Mouse (Mus musculus): ENCODE results near the gene Max. TPM values are rescaled to one million over a fixed set of nuclear protein-coding genes. Genes with fewer than 3 reads are reported as not detected.

Gene Max
- polyA plus RNA-seq, 1 experiment = 101 TPM

DNA sequence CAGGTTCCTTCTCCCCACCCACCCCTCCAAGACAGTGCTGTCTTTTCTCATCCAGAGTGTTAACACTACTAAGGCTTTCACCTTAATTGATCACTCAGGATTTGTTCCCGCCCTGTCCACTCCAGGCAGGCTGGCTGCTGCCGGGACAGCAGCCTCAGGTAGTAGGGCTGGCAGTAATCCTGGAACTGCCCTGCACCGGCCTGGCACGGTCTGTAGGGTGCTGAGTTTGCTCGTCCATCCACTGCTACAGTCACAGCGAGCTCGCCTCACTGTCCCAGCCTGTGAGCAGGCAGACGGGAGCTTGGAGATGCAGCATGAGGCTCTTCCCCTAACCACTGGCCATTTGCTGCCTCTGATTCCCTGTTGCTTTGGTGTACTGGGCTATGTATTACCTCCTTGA is 41.0 kb downstream of the Max start:
- peaks cover 12% of the 10 kb centered on the region for H3K4me1 ChIP-seq (ENCODE audit: control insufficient read depth, insufficient read depth, low read length)
- no peak for TF ChIP-seq EP300 (IDR thresholded peaks at IDR 0.05; ENCODE audit: insufficient read depth, low read depth, low read length)
- no peak for TF ChIP-seq POLR2A (IDR thresholded peaks at IDR 0.05; ENCODE audit: insufficient read depth, low read length)
- no peak for TF ChIP-seq CTCF (IDR thresholded peaks at IDR 0.05; ENCODE audit: low read depth, low read length)
- H3K4me3 ChIP-seq (ENCODE audit: low read depth, low read length) = no peak overlapping the region
- no peak overlapping the region for H3K9ac ChIP-seq (ENCODE audit: low read depth, poor library complexity, severe bottlenecking)
- H3K27ac ChIP-seq (ENCODE audit: insufficient read depth, low read length) = peak overlapping the region; percentile 0; the same call in 1 of the 2 replicates
- no peaks in the 10 kb centered on the region for H3K36me3 ChIP-seq (ENCODE audit: control insufficient read depth, insufficient read depth, low read length, poor library complexity, severe bottlenecking)
- H3K9me3 ChIP-seq (replicated peaks; ENCODE audit: control insufficient read depth, insufficient read depth, low read length, poor library complexity, severe bottlenecking) = no peaks in the 10 kb centered on the region
- no peaks in the 10 kb centered on the region for H3K27me3 ChIP-seq (ENCODE audit: control insufficient read depth, insufficient read depth, low read length, poor library complexity, severe bottlenecking)

- no peaks in the 10 kb centered on the region for H3K27me3 ChIP-seq (ENCODE audit: control insufficient read depth, insufficient read depth, low read length, poor library complexity, severe bottlenecking)
- no peak overlapping the region for H3K9ac ChIP-seq (ENCODE audit: low read depth, poor library complexity, severe bottlenecking)
- H3K4me3 ChIP-seq (ENCODE audit: low read depth, low read length) = no peak overlapping the region
- TF ChIP-seq EP300 (IDR thresholded peaks at IDR 0.05; ENCODE audit: insufficient read depth, low read depth, low read length) = no peak
- TF ChIP-seq CTCF (IDR thresholded peaks at IDR 0.05; ENCODE audit: low read depth, low read length) = no peak
- no peak for TF ChIP-seq POLR2A (IDR thresholded peaks at IDR 0.05; ENCODE audit: insufficient read depth, low read length)
- no peaks in the 10 kb centered on the region for H3K9me3 ChIP-seq (replicated peaks; ENCODE audit: control insufficient read depth, insufficient read depth, low read length, poor library complexity, severe bottlenecking)
- peak overlapping the region; percentile 0; the same call in 1 of the 2 replicates for H3K27ac ChIP-seq (ENCODE audit: insufficient read depth, low read length)
- H3K4me1 ChIP-seq (ENCODE audit: control insufficient read depth, insufficient read depth, low read length) = peaks cover 14% of the 10 kb centered on the region
- H3K36me3 ChIP-seq (ENCODE audit: control insufficient read depth, insufficient read depth, low read length, poor library complexity, severe bottlenecking) = no peaks in the 10 kb centered on the region
Observed at GRCm38 (mm10) chr12:76920398-76920797, 41.6 kb downstream of the Max start.

- Histone ChIP-seq H3K9ac (ENCODE audit: low read depth, poor library complexity, severe bottlenecking) (no peak overlapping the region), H3K4me3 (ENCODE audit: low read depth, low read length) (no peak overlapping the region), H3K36me3 (ENCODE audit: control insufficient read depth, insufficient read depth, low read length, poor library complexity, severe bottlenecking) (no peaks in the 10 kb centered on the region), H3K27me3 (ENCODE audit: control insufficient read depth, insufficient read depth, low read length, poor library complexity, severe bottlenecking) (no peaks in the 10 kb centered on the region), H3K9me3 (replicated peaks; ENCODE audit: control insufficient read depth, insufficient read depth, low read length, poor library complexity, severe bottlenecking) (no peaks in the 10 kb centered on the region), H3K27ac (ENCODE audit: insufficient read depth, low read length) (peak overlapping the region; percentile 78), H3K4me1 (ENCODE audit: control insufficient read depth, insufficient read depth, low read length) (peaks cover 21% of the 10 kb centered on the region)
- TF ChIP-seq EP300 (IDR thresholded peaks at IDR 0.05; ENCODE audit: insufficient read depth, low read depth, low read length) (peak; percentile 93), CTCF (IDR thresholded peaks at IDR 0.05; ENCODE audit: low read depth, low read length) (no peak)
Observed at GRCm38 (mm10) chr12:76918855-76919254, 43.1 kb downstream of the Max start.

GRCm38 (mm10) chr12:76918113-76918512 is 43.9 kb downstream of the Max start:
- Histone ChIP-seq H3K9me3 (replicated peaks; ENCODE audit: control insufficient read depth, insufficient read depth, low read length, poor library complexity, severe bottlenecking) (no peaks in the 10 kb centered on the region), H3K4me1 (ENCODE audit: control insufficient read depth, insufficient read depth, low read length) (peaks cover 21% of the 10 kb centered on the region), H3K9ac (ENCODE audit: low read depth, poor library complexity, severe bottlenecking) (no peak overlapping the region), H3K36me3 (ENCODE audit: control insufficient read depth, insufficient read depth, low read length, poor library complexity, severe bottlenecking) (no peaks in the 10 kb centered on the region), H3K27ac (ENCODE audit: insufficient read depth, low read length) (peak overlapping the region; percentile 78), H3K4me3 (ENCODE audit: low read depth, low read length) (no peak overlapping the region), H3K27me3 (ENCODE audit: control insufficient read depth, insufficient read depth, low read length, poor library complexity, severe bottlenecking) (no peaks in the 10 kb centered on the region)
- no peak for TF ChIP-seq CTCF (IDR thresholded peaks at IDR 0.05; ENCODE audit: low read depth, low read length)
- TF ChIP-seq POLR2A (IDR thresholded peaks at IDR 0.05; ENCODE audit: insufficient read depth, low read length) = no peak
- 0 out of 2 replicates have a peak, but pooled peaks have one; percentile 37 for TF ChIP-seq EP300 (IDR thresholded peaks at IDR 0.05; ENCODE audit: insufficient read depth, low read depth, low read length)

GRCm38 (mm10) chr12:76916163-76916562 is 45.8 kb downstream of the Max start:
- H3K4me1 ChIP-seq (ENCODE audit: control insufficient read depth, insufficient read depth, low read length) = peaks cover 23% of the 10 kb centered on the region
- H3K9ac ChIP-seq (ENCODE audit: low read depth, poor library complexity, severe bottlenecking) = no peak overlapping the region
- no peaks in the 10 kb centered on the region for H3K36me3 ChIP-seq (ENCODE audit: control insufficient read depth, insufficient read depth, low read length, poor library complexity, severe bottlenecking)
- H3K27ac ChIP-seq (ENCODE audit: insufficient read depth, low read length) = peak overlapping the region; percentile 12
- TF ChIP-seq EP300 (IDR thresholded peaks at IDR 0.05; ENCODE audit: insufficient read depth, low read depth, low read length) = no peak
- TF ChIP-seq CTCF (IDR thresholded peaks at IDR 0.05; ENCODE audit: low read depth, low read length) = no peak
- TF ChIP-seq POLR2A (IDR thresholded peaks at IDR 0.05; ENCODE audit: insufficient read depth, low read length) = no peak
- H3K4me3 ChIP-seq (ENCODE audit: low read depth, low read length) = peak overlapping the region; percentile 57
- H3K27me3 ChIP-seq (ENCODE audit: control insufficient read depth, insufficient read depth, low read length, poor library complexity, severe bottlenecking) = no peaks in the 10 kb centered on the region
- H3K9me3 ChIP-seq (replicated peaks; ENCODE audit: control insufficient read depth, insufficient read depth, low read length, poor library complexity, severe bottlenecking) = no peaks in the 10 kb centered on the region

GRCm38 (mm10) chr12:76912193-76912592 is 49.8 kb downstream of the Max start:
- Histone ChIP-seq H3K4me3 (ENCODE audit: low read depth, low read length) (no peak overlapping the region), H3K27ac (ENCODE audit: insufficient read depth, low read length) (peak overlapping the region; percentile 62), H3K36me3 (ENCODE audit: control insufficient read depth, insufficient read depth, low read length, poor library complexity, severe bottlenecking) (no peaks in the 10 kb centered on the region), H3K4me1 (ENCODE audit: control insufficient read depth, insufficient read depth, low read length) (peaks cover 10% of the 10 kb centered on the region), H3K9ac (ENCODE audit: low read depth, poor library complexity, severe bottlenecking) (no peak overlapping the region), H3K27me3 (ENCODE audit: control insufficient read depth, insufficient read depth, low read length, poor library complexity, severe bottlenecking) (no peaks in the 10 kb centered on the region), H3K9me3 (replicated peaks; ENCODE audit: control insufficient read depth, insufficient read depth, low read length, poor library complexity, severe bottlenecking) (no peaks in the 10 kb centered on the region)
- TF ChIP-seq POLR2A (IDR thresholded peaks at IDR 0.05; ENCODE audit: insufficient read depth, low read length) (no peak), CTCF (IDR thresholded peaks at IDR 0.05; ENCODE audit: low read depth, low read length) (no peak), EP300 (IDR thresholded peaks at IDR 0.05; ENCODE audit: insufficient read depth, low read depth, low read length) (peak; percentile 64; the same call in 1 of the 2 replicates)

All from ES-Bruce4 (cell line).